Mouse (Mus musculus) thymus, postnatal 0 days (tissue): ENCODE results near the gene Gm17509. TPM values are rescaled to one million over a fixed set of nuclear protein-coding genes. Genes with fewer than 3 reads are reported as not detected.
"Not testable (repeated sequence)": the region's sequence is repeated elsewhere in the genome, so short reads cannot be mapped to it uniquely, and the experiment has no call there.

ENCODE experiments used
- DNase-seq: peaks from one replicate; pipeline ENCODE4 v3.0.0-alpha.2; 2015; ENCODE audit warnings: low spot score
- polyA plus RNA-seq: library from polyadenylated mRNA; unstranded; fragments of >200 nt; fragmentation: Nextera tagmentation; extraction: Ambion mirVana; gene quantifications from 2 replicates; pipeline ENCODE4 v1.2.1, GENCODE M21; 2015

The Gm17509 gene
- polyA plus RNA-seq, 1 experiment from 2014 or later: 0.74 TPM

DNA sequence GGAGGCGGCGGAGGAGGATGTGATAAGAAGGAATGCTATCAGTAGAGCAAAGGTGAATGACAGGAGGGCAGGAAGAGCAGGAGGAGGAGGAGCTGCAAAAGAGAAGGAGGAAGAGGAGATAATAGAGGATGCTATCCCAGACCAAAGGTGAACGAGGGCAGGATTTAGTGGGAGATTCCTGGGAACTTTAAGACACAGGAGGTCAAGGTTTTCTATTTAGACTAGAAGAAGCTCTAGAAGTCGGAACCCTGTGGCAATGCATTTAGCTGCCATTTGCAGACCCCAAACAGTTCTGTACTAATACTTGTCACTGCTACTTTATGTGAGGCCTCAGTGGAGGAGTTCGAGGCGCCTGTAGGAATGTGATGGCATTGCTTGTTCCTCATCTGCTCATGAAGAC lies 12.6 kb downstream of the Gm17509 start, which contains the start of gene Emb:
Gene Emb, plus strand, starts transcription at position 301 of the 400 bp plus-strand sequence.
- no peak for DNase-seq

DNA sequence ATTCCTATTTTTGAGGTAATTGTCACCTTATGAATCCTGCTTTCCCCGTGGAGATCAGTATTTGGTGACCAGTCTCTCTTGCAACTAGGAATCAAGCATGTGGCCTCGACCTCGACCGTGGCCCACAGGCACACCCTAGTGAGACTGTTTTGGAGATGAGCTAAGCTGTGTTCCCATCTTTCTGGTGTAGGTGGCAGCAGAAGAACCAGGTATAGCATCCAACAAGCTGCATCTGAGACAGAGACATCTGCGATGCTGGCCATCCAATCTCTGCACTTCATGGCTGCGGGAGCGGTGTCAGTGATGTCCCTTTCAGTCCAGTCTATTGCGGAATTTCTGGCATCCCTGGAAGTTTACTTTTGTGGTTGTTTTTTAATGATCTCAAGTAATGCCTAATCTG lies 14.8 kb downstream of the Gm17509 start:
- DNase-seq: no peak

DNA sequence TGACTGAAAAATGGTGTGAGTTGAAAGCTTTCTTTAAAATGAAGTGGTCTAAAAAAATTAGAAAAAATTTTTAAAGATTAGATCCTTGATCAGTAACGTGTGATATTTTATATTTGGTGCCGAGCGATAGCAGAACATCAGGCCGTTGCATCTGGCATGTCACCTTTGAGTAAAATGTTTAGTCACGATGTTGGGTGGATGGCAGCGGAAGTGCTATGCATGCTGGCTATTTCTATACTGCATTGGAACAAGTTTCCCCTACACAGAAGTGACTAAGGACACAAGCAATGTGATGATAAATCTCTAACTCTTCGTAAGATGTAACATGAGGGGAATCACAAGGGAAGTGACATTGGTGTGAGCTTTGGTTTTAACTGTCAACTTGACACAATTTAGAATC lies 16.2 kb downstream of the Gm17509 start:
- no peak for DNase-seq

DNA sequence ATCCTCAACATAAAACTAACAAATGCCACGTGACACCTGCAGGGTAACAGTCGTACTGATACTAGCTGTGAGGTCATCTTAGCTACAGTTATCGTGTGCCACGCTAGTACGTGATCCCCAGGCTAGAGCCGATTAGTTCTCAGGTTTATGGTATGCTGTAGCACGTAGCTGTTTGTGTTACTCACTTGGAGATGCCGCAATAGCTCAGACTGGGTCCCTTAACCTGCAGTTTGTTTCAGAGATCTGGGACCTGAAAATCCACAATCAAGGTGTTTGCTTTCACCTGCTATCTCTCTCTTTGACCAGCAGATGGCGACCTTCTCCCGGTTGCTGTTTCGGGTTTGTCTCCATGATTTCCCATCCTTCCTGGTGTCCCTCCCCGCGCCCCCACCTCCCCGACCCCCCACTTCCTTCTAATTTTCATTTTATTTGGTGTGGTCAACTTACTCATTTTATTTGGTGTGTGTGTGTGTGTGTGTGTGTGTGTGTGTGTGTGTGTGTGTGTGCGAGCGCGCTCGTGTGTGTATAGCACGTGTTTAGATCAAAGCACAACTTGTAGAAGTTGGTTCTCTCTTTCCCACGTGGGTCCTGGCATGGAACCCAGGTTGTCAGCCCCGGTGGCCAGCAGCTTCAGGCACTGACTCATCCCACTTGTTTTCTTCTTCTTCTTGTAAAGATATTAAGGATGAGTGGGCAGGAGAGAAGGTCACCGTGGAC lies 18.0 kb downstream of the Gm17509 start:
- DNase-seq: peak; percentile 58

DNA sequence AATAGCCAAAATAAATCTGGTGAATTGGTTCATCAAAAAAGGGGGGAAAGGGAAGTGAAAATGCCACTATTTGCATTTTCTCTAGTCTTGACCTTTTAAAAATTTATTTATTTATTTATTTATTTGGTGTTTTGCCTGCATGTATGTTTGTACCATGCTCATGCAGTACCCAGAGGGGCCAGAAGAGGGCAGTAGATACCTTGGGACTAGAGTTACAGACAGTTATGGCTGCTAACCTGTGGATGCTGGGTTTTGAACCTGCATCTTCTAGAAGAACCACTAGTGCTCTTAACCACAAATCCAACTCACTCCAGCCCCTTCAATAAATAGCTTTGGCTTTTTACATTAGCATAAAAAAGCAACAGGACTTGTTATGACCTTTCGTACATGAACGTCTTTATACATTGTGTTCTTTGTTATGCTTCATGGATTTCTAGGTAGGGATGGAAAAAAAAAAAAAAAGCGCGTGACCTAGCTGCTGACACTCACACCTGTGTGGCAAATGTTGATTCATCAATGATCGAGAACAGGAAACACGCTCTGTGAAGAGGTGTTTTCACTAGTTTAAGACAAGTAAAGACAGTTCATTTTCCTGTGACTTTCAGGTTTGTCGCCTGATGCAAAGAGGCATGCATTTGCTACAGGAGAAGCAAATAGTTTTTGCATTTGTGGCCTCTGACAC lies 22.3 kb downstream of the Gm17509 start:
- peak; percentile 82 for DNase-seq

DNA sequence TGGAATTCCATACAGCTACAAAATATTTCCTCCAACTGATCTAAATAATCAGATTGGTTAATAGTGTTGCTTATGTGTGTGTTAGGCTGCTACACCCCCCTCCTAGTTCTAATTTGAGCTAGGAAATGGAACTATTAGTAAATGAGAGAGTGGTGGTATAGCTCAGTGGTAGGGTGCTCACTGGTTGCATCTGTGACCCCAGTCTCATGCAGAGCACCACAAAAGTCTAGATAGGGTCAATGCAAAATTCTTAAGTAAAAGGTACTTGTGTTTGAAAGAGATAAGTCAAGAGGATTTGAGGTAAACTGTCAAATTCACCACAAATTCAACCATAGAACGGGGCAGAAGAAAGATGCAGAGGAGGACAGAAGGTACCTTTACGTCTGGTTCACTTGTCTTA lies 23.2 kb downstream of the Gm17509 start:
- DNase-seq: no peak

DNA sequence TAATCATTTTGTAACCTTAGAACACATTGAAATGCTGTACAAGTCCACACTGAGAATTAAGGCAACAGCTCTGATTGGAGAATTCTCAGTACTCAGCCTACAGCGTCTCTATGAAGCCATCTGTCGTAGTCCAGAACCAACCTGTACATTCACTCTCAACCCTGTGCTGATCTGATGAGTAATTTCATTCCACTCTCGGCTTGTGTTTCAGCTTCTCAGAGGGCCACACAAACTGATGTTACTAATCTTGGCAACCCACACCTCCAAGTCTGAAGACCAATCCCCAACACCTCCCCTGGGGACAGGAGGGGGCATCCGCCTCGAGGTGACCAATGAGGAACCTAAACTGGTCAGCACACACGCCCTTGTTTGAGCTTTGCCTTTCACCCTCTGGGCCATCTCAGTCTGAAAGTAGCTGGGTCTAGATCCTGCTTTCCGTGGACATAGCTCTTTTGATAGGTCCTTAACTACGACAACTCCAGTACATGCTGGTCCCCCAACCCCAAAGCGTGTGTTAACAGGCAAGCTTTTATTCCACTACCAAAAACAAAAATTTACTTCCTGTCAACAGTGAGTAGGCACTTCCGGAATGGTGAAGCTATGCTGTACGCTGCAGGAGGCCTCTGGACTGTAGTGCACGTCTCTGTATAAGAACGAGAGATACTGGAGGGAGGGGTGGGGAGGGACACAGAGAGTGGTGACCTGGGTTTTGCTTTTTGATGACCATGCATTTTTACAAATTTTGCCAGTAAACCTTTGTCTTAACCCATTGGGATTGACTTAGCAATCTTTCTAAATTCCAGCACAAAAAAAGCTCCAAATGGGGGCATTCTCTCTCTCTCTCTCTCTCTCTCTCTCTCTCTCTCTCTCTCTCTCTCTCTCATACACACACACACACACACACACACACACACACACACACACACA lies 25.0 kb downstream of the Gm17509 start:
- peak; percentile 53 for DNase-seq

DNA sequence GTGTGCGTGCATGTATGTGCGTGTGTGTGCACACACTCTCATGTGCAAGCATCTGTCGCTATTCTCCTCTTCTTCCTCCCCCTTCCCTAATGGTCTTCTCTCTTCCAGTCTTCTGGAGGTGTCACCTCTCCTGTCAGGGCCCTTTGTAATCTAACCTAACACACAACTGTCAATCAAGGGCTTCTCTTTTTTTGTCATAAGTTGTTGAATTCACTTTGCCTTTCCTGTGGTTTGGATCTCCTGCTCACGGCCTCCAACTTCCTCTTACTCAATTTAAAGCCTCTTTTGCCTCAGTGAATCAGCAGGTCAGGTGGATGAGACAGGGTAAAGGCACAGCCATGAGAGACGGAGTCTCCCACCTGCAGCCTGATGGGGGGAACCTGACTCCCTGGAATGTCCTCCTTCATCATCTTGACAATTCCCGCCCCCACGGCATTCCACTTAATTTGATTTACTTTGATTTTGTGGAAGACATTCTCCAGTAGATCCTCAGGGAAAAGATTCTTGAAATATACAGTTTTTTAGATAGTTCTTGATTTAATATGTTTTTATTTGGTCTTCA lies 27.4 kb downstream of the Gm17509 start:
- DNase-seq: peak; percentile 40

DNA sequence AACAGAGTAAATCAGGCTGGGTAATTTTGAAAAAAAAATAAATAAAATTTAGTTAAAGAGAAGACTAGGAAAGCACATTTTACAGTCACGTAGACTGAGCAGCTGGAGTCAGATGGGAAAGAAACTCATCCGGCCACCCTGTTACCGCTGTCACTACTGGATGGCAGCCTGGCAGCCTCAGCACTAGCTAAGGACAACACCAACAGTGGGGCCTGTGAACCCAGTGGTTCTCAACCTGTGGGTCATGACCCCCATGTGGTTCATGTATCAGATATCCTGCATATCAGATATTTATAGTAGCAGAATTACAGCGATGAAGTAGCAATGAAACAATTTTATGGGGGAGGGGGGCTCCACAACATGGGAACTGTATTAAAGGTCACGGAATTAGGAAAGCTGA lies 28.7 kb downstream of the Gm17509 start:
- no peak for DNase-seq

DNA sequence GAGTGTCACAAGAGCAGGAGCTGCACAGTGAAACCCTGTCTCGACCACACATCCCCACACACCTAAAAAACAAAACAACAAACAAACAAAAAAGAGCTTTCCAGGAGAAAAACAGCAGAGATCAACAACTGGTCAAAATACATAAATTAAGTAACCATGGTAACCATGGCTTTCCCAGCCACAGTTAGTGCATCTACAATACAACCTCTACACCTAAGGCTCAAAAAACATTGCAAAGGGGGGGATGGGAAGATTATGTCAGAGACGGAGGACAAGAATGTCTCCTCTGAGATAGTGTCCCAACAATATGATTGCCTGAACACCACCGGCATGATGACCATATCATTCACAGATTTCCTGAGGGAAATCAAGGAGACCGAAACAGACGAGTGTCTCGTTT lies 35.5 kb downstream of the Gm17509 start:
- DNase-seq: no peak

DNA sequence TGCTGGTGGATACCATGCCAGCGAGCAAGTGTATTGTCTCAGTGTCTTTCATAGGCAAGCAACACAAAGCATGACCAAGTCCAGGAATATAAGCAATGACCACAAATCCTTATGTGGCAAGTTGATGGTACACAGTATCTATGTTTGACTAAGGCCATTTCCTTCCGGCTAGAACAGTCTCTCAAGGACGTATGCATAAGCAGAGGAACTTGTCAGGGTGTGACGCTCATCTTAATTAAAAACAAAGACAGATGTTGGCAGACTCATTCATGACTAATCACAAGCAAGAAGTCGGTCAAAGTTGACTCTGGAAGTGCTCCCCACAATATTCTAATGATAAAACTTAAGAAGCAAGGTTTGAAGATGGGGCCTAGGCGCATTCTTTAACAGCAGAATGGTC lies 37.6 kb downstream of the Gm17509 start:
- DNase-seq: no peak

DNA sequence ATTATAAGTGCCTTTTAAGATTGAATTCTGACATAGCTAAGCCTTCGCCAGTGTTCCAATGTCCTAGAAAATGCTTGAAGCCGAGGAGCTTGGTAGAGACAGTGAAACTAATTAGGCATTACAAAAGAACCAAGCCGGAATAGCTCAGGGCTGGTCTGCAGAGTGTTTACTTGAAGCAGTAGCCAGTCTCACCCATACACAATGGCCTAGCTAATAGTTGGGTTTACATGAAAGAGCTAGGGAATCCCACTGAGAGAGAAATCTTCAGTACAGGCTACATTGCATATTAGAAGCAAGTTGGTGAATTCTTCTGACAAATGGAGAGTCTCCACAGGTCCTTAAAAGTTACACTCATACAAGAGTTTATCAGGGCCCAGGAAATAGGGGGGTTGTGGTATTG lies 40.0 kb downstream of the Gm17509 start:
- DNase-seq: not testable (repeated sequence)

Other genes with a start within 250 kb of the Gm17509 start
- gene Parp8, start 195.5 kb downstream of the Gm17509 start, polyA plus RNA-seq: 9.8 TPM in 2 replicates
- 136 and 155 TPM in 2 replicates for gene Emb, start 12.5 kb downstream of the Gm17509 start, polyA plus RNA-seq